ENCODE assay signal across 23 mouse cellular contexts in genomic region chr11:119804392-119804791, GRCm38 (mm10).
DNase-seq lines count a peak whose midpoint lies in the region; ATAC-seq and TF ChIP-seq lines count a peak whose summit lies in the region.
"Had no signal": no experiment of that assay in that cellular context is flagged by ENCODE, and none has a peak within 500 bp of the region (broad histone marks: within the 10 kb centered on the region; RNA-seq: fewer than 3 reads in every experiment).

No protein-coding gene starts in this region.

- no peak overlapping the region for H3K4me3 ChIP-seq in hindbrain, embryonic 12.5 days
- H3K4me3 ChIP-seq in hindbrain, embryonic 11.5 days (ENCODE audit: low read depth, low read length) = no peak overlapping the region
- H3K4me3 ChIP-seq in left cerebral cortex, adult 2 months = no peak overlapping the region
- no peak overlapping the region for H3K4me3 ChIP-seq in midbrain, embryonic 14.5 days (replicated peaks; ENCODE audit: low read depth, low read length)
- H3K4me3 ChIP-seq in midbrain, embryonic 13.5 days (replicated peaks) = no peak overlapping the region
- H3K4me3 ChIP-seq in ES-E14 (ENCODE audit: insufficient read depth in 1 of 2, low read depth in 1 of 2, low read length in 2 of 2, poor library complexity in 1 of 2, severe bottlenecking in 1 of 2) = no peak overlapping the region
- H3K4me3 ChIP-seq: embryonic facial prominence, embryonic 10.5 days; embryonic facial prominence, embryonic 12.5 days; forebrain, embryonic 13.5 days; forebrain, embryonic 15.5 days had no signal

- no peaks in the 10 kb centered on the region for H3K9me3 ChIP-seq in hindbrain, embryonic 12.5 days (replicated peaks)
- H3K9me3 ChIP-seq in hindbrain, embryonic 11.5 days (ENCODE audit: control insufficient read depth, low read length) = no peaks in the 10 kb centered on the region
- H3K9me3 ChIP-seq in midbrain, embryonic 14.5 days (ENCODE audit: control insufficient read depth, low read length) = no peaks in the 10 kb centered on the region
- H3K9me3 ChIP-seq in midbrain, embryonic 13.5 days = no peaks in the 10 kb centered on the region
- no peaks in the 10 kb centered on the region for H3K9me3 ChIP-seq in ES-E14 (ENCODE audit: control insufficient read depth, insufficient read depth, low read depth, low read length)
- H3K9me3 ChIP-seq: embryonic facial prominence, embryonic 10.5 days; embryonic facial prominence, embryonic 12.5 days; forebrain, embryonic 13.5 days; forebrain, embryonic 15.5 days; G1E had no signal

- H3K27me3 ChIP-seq in hindbrain, embryonic 12.5 days = no peaks in the 10 kb centered on the region
- H3K27me3 ChIP-seq in hindbrain, embryonic 11.5 days (ENCODE audit: control insufficient read depth, insufficient read depth, low read length) = no peaks in the 10 kb centered on the region
- no peaks in the 10 kb centered on the region for H3K27me3 ChIP-seq in midbrain, embryonic 14.5 days (ENCODE audit: control insufficient read depth, insufficient read depth, low read length)
- no peaks in the 10 kb centered on the region for H3K27me3 ChIP-seq in midbrain, embryonic 13.5 days
- H3K27me3 ChIP-seq: embryonic facial prominence, embryonic 12.5 days; forebrain, embryonic 13.5 days; forebrain, embryonic 15.5 days; Patski had no signal

- H3K4me2 ChIP-seq in hindbrain, embryonic 12.5 days (replicated peaks) = no peak overlapping the region
- H3K4me2 ChIP-seq in hindbrain, embryonic 11.5 days (replicated peaks; ENCODE audit: low read depth, low read length) = no peak overlapping the region
- no peak overlapping the region for H3K4me2 ChIP-seq in midbrain, embryonic 14.5 days (ENCODE audit: low read length)
- no peak overlapping the region for H3K4me2 ChIP-seq in midbrain, embryonic 13.5 days (replicated peaks)
- H3K4me2 ChIP-seq: embryonic facial prominence, embryonic 12.5 days; forebrain, embryonic 13.5 days; forebrain, embryonic 15.5 days had no signal

- intact Hi-C loops in left cerebral cortex, adult 2 months (cut with DNase I) = no loop called here
- intact Hi-C loops in left cerebral cortex, postnatal 25 days (cut with DNase I) = no loop called here

- no peak for ATAC-seq in hindbrain, embryonic 12.5 days (ENCODE audit: low FRiP score)
- no peak for ATAC-seq in hindbrain, embryonic 11.5 days (ENCODE audit: low FRiP score)
- no peak for ATAC-seq in midbrain, embryonic 14.5 days (ENCODE audit: low FRiP score, low TSS enrichment)
- no peak for ATAC-seq in midbrain, embryonic 13.5 days
- ATAC-seq: activated CD4-positive, CD25-positive, alpha-beta regulatory T cell, adult 4 months; forebrain, embryonic 13.5 days; forebrain, embryonic 15.5 days; Patski had no signal

- WGBS in hindbrain, embryonic 12.5 days = 86% methylated on average over 3 of the region's 3 CpGs
- 84% methylated on average over 3 of the region's 3 CpGs for WGBS in hindbrain, embryonic 11.5 days
- WGBS in midbrain, embryonic 14.5 days = 87% methylated on average over 3 of the region's 3 CpGs
- WGBS in midbrain, embryonic 13.5 days = 86% methylated on average over 3 of the region's 3 CpGs

- TF ChIP-seq CTCF in left cerebral cortex, adult 2 months (IDR thresholded peaks at IDR 0.05) = no peak

- in situ Hi-C loops in ES-E14 (cut with MboI; ENCODE audit: low sequenced_read_pairs in 2 of 2, unreplicated experiment in 2 of 2) = no loop called here

- no peaks in the 10 kb centered on the region for H3K36me3 ChIP-seq in hindbrain, embryonic 12.5 days
- no peaks in the 10 kb centered on the region for H3K36me3 ChIP-seq in hindbrain, embryonic 11.5 days (ENCODE audit: control insufficient read depth, insufficient read depth, low read length)
- peaks cover 13% of the 10 kb centered on the region for H3K36me3 ChIP-seq in midbrain, embryonic 14.5 days (ENCODE audit: control insufficient read depth, insufficient read depth, low read length)
- peaks cover 18% of the 10 kb centered on the region; the same call in 1 of the 2 replicates for H3K36me3 ChIP-seq in midbrain, embryonic 13.5 days
- H3K36me3 ChIP-seq in ES-E14 (ENCODE audit: control insufficient read depth, insufficient read depth, low read length, poor library complexity, severe bottlenecking) = peaks cover 13% of the 10 kb centered on the region; the same call in 1 of the 2 replicates
- H3K36me3 ChIP-seq: forebrain, embryonic 15.5 days had no signal

- peak overlapping the region; percentile 36; the same call in 1 of the 2 replicates for H3K27ac ChIP-seq in hindbrain, embryonic 12.5 days
- H3K27ac ChIP-seq in hindbrain, embryonic 11.5 days (ENCODE audit: low read depth, low read length) = no peak overlapping the region
- 0 out of 2 replicates have a peak overlapping the region, but pooled peaks have one; percentile 30 for H3K27ac ChIP-seq in left cerebral cortex, adult 2 months
- H3K27ac ChIP-seq in midbrain, embryonic 14.5 days (replicated peaks; ENCODE audit: low read depth, low read length) = 0 out of 2 replicates have a peak overlapping the region, but pooled peaks have one; percentile 26
- H3K27ac ChIP-seq in midbrain, embryonic 13.5 days = no peak overlapping the region
- H3K27ac ChIP-seq in ES-E14 (ENCODE audit: insufficient read depth, low read depth, low read length, poor library complexity, severe bottlenecking) = peak overlapping the region; percentile 7; the same call in 1 of the 2 replicates
- H3K27ac ChIP-seq: embryonic facial prominence, embryonic 10.5 days; embryonic facial prominence, embryonic 12.5 days; forebrain, embryonic 13.5 days; forebrain, embryonic 15.5 days had no signal

- H3K4me1 ChIP-seq in hindbrain, embryonic 12.5 days = peaks cover 12% of the 10 kb centered on the region
- H3K4me1 ChIP-seq in hindbrain, embryonic 11.5 days (replicated peaks; ENCODE audit: control insufficient read depth, insufficient read depth, low read length) = no peaks in the 10 kb centered on the region
- H3K4me1 ChIP-seq in midbrain, embryonic 14.5 days (ENCODE audit: control insufficient read depth, insufficient read depth, low read length) = peaks cover 11% of the 10 kb centered on the region; the same call in 1 of the 2 replicates
- peaks cover 21% of the 10 kb centered on the region for H3K4me1 ChIP-seq in midbrain, embryonic 13.5 days (replicated peaks)
- no peaks in the 10 kb centered on the region for H3K4me1 ChIP-seq in ES-E14 (ENCODE audit: control insufficient read depth in 2 of 2, insufficient read depth in 2 of 2, low read length in 2 of 2, poor library complexity in 1 of 2)

- H3K9ac ChIP-seq in hindbrain, embryonic 12.5 days = no peak overlapping the region
- no peak overlapping the region for H3K9ac ChIP-seq in hindbrain, embryonic 11.5 days (ENCODE audit: low read depth, low read length)
- no peak overlapping the region for H3K9ac ChIP-seq in midbrain, embryonic 14.5 days (replicated peaks; ENCODE audit: low read length)
- no peak overlapping the region for H3K9ac ChIP-seq in midbrain, embryonic 13.5 days (replicated peaks)
- no peak overlapping the region for H3K9ac ChIP-seq in ES-E14 (ENCODE audit: insufficient read depth, low read depth, low read length, poor library complexity, severe bottlenecking)
- H3K9ac ChIP-seq: embryonic facial prominence, embryonic 12.5 days; forebrain, embryonic 13.5 days; forebrain, embryonic 15.5 days had no signal

- DNase-seq in hindbrain, embryonic 11.5 days (ENCODE audit: low spot score) = no peak
- DNase-seq in left cerebral cortex, adult 2 months (ENCODE audit: extremely low spot score in 1 of 2, low spot score in 2 of 2) = no peak
- no peak for DNase-seq in left cerebral cortex, postnatal 25 days (ENCODE audit: low spot score in 2 of 2)
- DNase-seq in midbrain, embryonic 14.5 days = no peak
- no peak for DNase-seq in ES-E14 (ENCODE audit: low read depth, low spot score)
- no peak for DNase-seq in urinary bladder, adult 18-20 months (ENCODE audit: low spot score in 2 of 2)
- DNase-seq: adrenal gland, adult 8-10 months; adrenal gland, postnatal 14 days; adrenal gland, postnatal 36 days; cerebellum, adult 11-12 months; cerebellum, adult 2 months; cerebellum, adult 9-10 months; cerebellum, postnatal 10 days; cerebellum, postnatal 25 days had no signal

TF ChIP-seq in ES-E14, 5 proteins besides CTCF, POLR2A, EP300 and RAD21:
- TF ChIP-seq ZNF384 (IDR thresholded peaks at IDR 0.05; ENCODE audit: low read depth, low read length) = no peak
- TF ChIP-seq CHD2 (IDR thresholded peaks at IDR 0.05; ENCODE audit: low read depth, low read length) = no peak
- no peak for TF ChIP-seq MAFK (IDR thresholded peaks at IDR 0.05; ENCODE audit: insufficient read depth, low read depth, low read length)
- no peak for TF ChIP-seq ZC3H11A (IDR thresholded peaks at IDR 0.05; ENCODE audit: borderline replicate concordance, low read depth, low read length)
- TF ChIP-seq HCFC1 (IDR thresholded peaks at IDR 0.05; ENCODE audit: borderline replicate concordance, insufficient read depth, low read length) = no peak
TF ChIP-seq in ES-E14: peak in this region for 0.

Comparison
In these comparisons a context has a peak if more than half of its experiments do, and no peak if none do; other contexts are left out.
1. H3K27ac ChIP-seq: peak in hindbrain, embryonic 12.5 days (single experiment), left cerebral cortex, adult 2 months (single experiment), midbrain, embryonic 14.5 days (single experiment) and ES-E14 (single experiment); none in hindbrain, embryonic 11.5 days (single experiment) and midbrain, embryonic 13.5 days (single experiment).